Comparison of ENCODE assay signal across 26 mouse cellular contexts in the genomic region with DNA sequence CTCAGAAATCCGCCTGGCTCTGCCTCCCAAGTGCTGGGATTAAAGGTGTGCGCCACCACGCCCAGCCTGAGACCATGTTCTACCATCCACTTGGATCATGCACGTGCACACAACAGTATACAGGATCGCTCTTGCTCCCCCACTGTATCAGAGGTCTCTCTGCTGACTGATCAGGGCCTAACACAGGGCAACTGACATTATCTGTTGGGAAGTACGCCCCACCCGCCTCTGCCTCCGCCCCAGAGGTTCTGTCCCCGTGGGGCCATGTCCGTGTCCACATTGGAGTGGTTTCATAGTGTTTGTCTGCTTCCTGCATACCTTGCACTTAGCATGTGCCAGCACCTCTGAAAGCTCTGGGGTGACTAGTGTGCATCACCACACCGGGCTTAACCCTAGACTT. TPM values are rescaled to one million over a fixed set of nuclear protein-coding genes. Genes with fewer than 3 reads are reported as not detected.
DNase-seq lines count a peak whose midpoint lies in the region; ATAC-seq and TF ChIP-seq lines count a peak whose summit lies in the region.
"Had no signal": no experiment of that assay in that cellular context is flagged by ENCODE, and none has a peak within 500 bp of the region (broad histone marks: within the 10 kb centered on the region; RNA-seq: fewer than 3 reads in every experiment).

No protein-coding gene starts in this region.

- TF ChIP-seq POLR2A in myocyte (IDR thresholded peaks at IDR 0.05; ENCODE audit: insufficient read length, low read depth), result no peak

- H3K27me3 ChIP-seq in stomach, embryonic 16.5 days (ENCODE audit: control insufficient read depth, insufficient read depth, low read length), result no peaks in the 10 kb centered on the region
- H3K27me3 ChIP-seq in stomach, postnatal 0 days (ENCODE audit: control insufficient read depth, insufficient read depth, low read length), result no peaks in the 10 kb centered on the region
- no peaks in the 10 kb centered on the region for H3K27me3 ChIP-seq in liver, embryonic 13.5 days
- H3K27me3 ChIP-seq in liver, embryonic 16.5 days (ENCODE audit: control insufficient read depth, insufficient read depth, low read depth, low read length), result no peaks in the 10 kb centered on the region
- no peaks in the 10 kb centered on the region for H3K27me3 ChIP-seq in myocyte (ENCODE audit: control insufficient read depth, insufficient read depth, insufficient read length)
- H3K27me3 ChIP-seq in intestine, postnatal 0 days (replicated peaks; ENCODE audit: control insufficient read depth, insufficient read depth, low read length), result no peaks in the 10 kb centered on the region
- H3K27me3 ChIP-seq: CH12.LX; embryonic facial prominence, embryonic 12.5 days; embryonic facial prominence, embryonic 15.5 days; forebrain, embryonic 13.5 days; hindbrain, embryonic 12.5 days; hindbrain, embryonic 15.5 days; Patski had no signal

- no peak for DNase-seq in stomach, postnatal 0 days (ENCODE audit: low spot score)
- peak; percentile 30 for DNase-seq in liver, embryonic 13.5 days
- DNase-seq in thymus, postnatal 36 days, result no peak
- no peak for DNase-seq in thymus, postnatal 25 days
- DNase-seq: adrenal gland, adult 8-10 months; adrenal gland, postnatal 25 days; B cell, adult 2 months; cerebellum, adult 18-20 months; cerebellum, adult 9-10 months; cerebellum, postnatal 14 days; gastrocnemius, postnatal 10 days; heart, adult 11 months had no signal

- peaks cover 68% of the 10 kb centered on the region for H3K36me3 ChIP-seq in stomach, embryonic 16.5 days (ENCODE audit: control insufficient read depth, insufficient read depth, low read length)
- H3K36me3 ChIP-seq in stomach, postnatal 0 days (ENCODE audit: control insufficient read depth, insufficient read depth, low read length), result peaks cover 64% of the 10 kb centered on the region
- H3K36me3 ChIP-seq in liver, embryonic 13.5 days, result peaks cover 94% of the 10 kb centered on the region
- H3K36me3 ChIP-seq in liver, embryonic 16.5 days (ENCODE audit: control insufficient read depth, insufficient read depth), result peaks cover 37% of the 10 kb centered on the region
- peaks cover 56% of the 10 kb centered on the region for H3K36me3 ChIP-seq in myocyte (ENCODE audit: control insufficient read depth, insufficient read depth)
- peaks cover 90% of the 10 kb centered on the region for H3K36me3 ChIP-seq in intestine, postnatal 0 days (ENCODE audit: control insufficient read depth, insufficient read depth)

- WGBS in stomach, embryonic 16.5 days, result 87% methylated on average over 11 of the region's 11 CpGs
- WGBS in stomach, postnatal 0 days, result 84% methylated on average over 11 of the region's 11 CpGs
- 50% methylated on average over 11 of the region's 11 CpGs for WGBS in liver, embryonic 13.5 days (ENCODE audit: insufficient replicate concordance)
- WGBS in liver, embryonic 16.5 days (ENCODE audit: insufficient replicate concordance), result 46% methylated on average over 11 of the region's 11 CpGs
- WGBS in intestine, postnatal 0 days, result 71% methylated on average over 11 of the region's 11 CpGs

- peaks cover 10% of the 10 kb centered on the region for H3K79me2 ChIP-seq in myocyte (ENCODE audit: control insufficient read depth, insufficient read depth)

- no peak overlapping the region for H3K9ac ChIP-seq in stomach, embryonic 16.5 days (ENCODE audit: low read length)
- H3K9ac ChIP-seq in stomach, postnatal 0 days (ENCODE audit: low read length), result no peak overlapping the region
- peak overlapping the region; percentile 42 for H3K9ac ChIP-seq in liver, embryonic 13.5 days
- H3K9ac ChIP-seq in liver, embryonic 16.5 days (ENCODE audit: low read depth, low read length), result no peak overlapping the region
- no peak overlapping the region for H3K9ac ChIP-seq in intestine, postnatal 0 days (ENCODE audit: low read depth, low read length)
- H3K9ac ChIP-seq: embryonic facial prominence, embryonic 12.5 days; embryonic facial prominence, embryonic 15.5 days; forebrain, embryonic 13.5 days; hindbrain, embryonic 12.5 days; hindbrain, embryonic 15.5 days had no signal

- TF ChIP-seq EP300 in stomach, postnatal 0 days (optimal IDR thresholded peaks at IDR 0.05), result no peak

- peak overlapping the region; percentile 6; the same call in 1 of the 2 replicates for H3K27ac ChIP-seq in stomach, embryonic 16.5 days (ENCODE audit: low read length)
- H3K27ac ChIP-seq in stomach, postnatal 0 days (replicated peaks), result no peak overlapping the region
- H3K27ac ChIP-seq in liver, embryonic 13.5 days, result peak overlapping the region; percentile 78
- peak overlapping the region; percentile 66; the same call in 1 of the 2 replicates for H3K27ac ChIP-seq in liver, embryonic 16.5 days (ENCODE audit: low read length)
- H3K27ac ChIP-seq in intestine, postnatal 0 days (ENCODE audit: low read depth, low read length), result no peak overlapping the region
- H3K27ac ChIP-seq: embryonic facial prominence, embryonic 12.5 days; embryonic facial prominence, embryonic 15.5 days; forebrain, embryonic 13.5 days; hindbrain, embryonic 12.5 days; hindbrain, embryonic 15.5 days had no signal

- ATAC-seq in stomach, embryonic 16.5 days (ENCODE audit: insufficient read depth, low FRiP score), result no peak
- no peak for ATAC-seq in stomach, postnatal 0 days (ENCODE audit: low FRiP score, low TSS enrichment)
- peak; percentile 84 for ATAC-seq in liver, embryonic 13.5 days (ENCODE audit: low read depth)
- ATAC-seq in liver, embryonic 16.5 days (ENCODE audit: low read depth), result peak; percentile 62
- no peak for ATAC-seq in intestine, postnatal 0 days
- ATAC-seq: forebrain, embryonic 13.5 days; forebrain, embryonic 16.5 days; Patski had no signal

- no peak overlapping the region for H3ac ChIP-seq in myocyte (ENCODE audit: control insufficient read depth, insufficient read length)

- H3K9me3 ChIP-seq in stomach, embryonic 16.5 days (replicated peaks; ENCODE audit: control insufficient read depth, low read length), result no peaks in the 10 kb centered on the region
- H3K9me3 ChIP-seq in stomach, postnatal 0 days (ENCODE audit: control insufficient read depth, low read length), result no peaks in the 10 kb centered on the region
- H3K9me3 ChIP-seq in liver, embryonic 13.5 days (replicated peaks), result no peaks in the 10 kb centered on the region
- no peaks in the 10 kb centered on the region for H3K9me3 ChIP-seq in liver, embryonic 16.5 days (replicated peaks; ENCODE audit: control insufficient read depth, low read length)
- no peaks in the 10 kb centered on the region for H3K9me3 ChIP-seq in intestine, postnatal 0 days (ENCODE audit: control insufficient read depth)
- H3K9me3 ChIP-seq: embryonic facial prominence, embryonic 12.5 days; embryonic facial prominence, embryonic 15.5 days; forebrain, embryonic 13.5 days; G1E; hindbrain, embryonic 12.5 days; hindbrain, embryonic 15.5 days had no signal

- no peak for TF ChIP-seq CTCF in stomach, postnatal 0 days (IDR thresholded peaks at IDR 0.05; ENCODE audit: low read depth)
- TF ChIP-seq CTCF in intestine, postnatal 0 days (IDR thresholded peaks at IDR 0.05; ENCODE audit: low read depth), result no peak

- H3K4me2 ChIP-seq in stomach, embryonic 16.5 days (ENCODE audit: low read depth, low read length), result no peak overlapping the region
- H3K4me2 ChIP-seq in stomach, postnatal 0 days (replicated peaks; ENCODE audit: low read depth), result no peak overlapping the region
- peak overlapping the region; percentile 34 for H3K4me2 ChIP-seq in liver, embryonic 13.5 days
- no peak overlapping the region for H3K4me2 ChIP-seq in liver, embryonic 16.5 days (ENCODE audit: low read depth, low read length)
- no peak overlapping the region for H3K4me2 ChIP-seq in myocyte (ENCODE audit: low read depth)
- H3K4me2 ChIP-seq in intestine, postnatal 0 days (replicated peaks; ENCODE audit: low read depth), result no peak overlapping the region
- H3K4me2 ChIP-seq: embryonic facial prominence, embryonic 12.5 days; embryonic facial prominence, embryonic 15.5 days; forebrain, embryonic 13.5 days; heart, embryonic 11.5 days; hindbrain, embryonic 12.5 days; hindbrain, embryonic 15.5 days had no signal

- no peak overlapping the region for H3K4me3 ChIP-seq in stomach, embryonic 16.5 days (replicated peaks; ENCODE audit: low read length)
- no peak overlapping the region for H3K4me3 ChIP-seq in stomach, postnatal 0 days (ENCODE audit: low read depth, low read length)
- H3K4me3 ChIP-seq in liver, embryonic 13.5 days (replicated peaks), result no peak overlapping the region
- H3K4me3 ChIP-seq in liver, embryonic 16.5 days (ENCODE audit: low read depth, low read length), result no peak overlapping the region
- no peak overlapping the region for H3K4me3 ChIP-seq in myocyte
- no peak overlapping the region for H3K4me3 ChIP-seq in intestine, postnatal 0 days (ENCODE audit: low read depth, low read length)
- H3K4me3 ChIP-seq: embryonic facial prominence, embryonic 12.5 days; embryonic facial prominence, embryonic 15.5 days; forebrain, embryonic 13.5 days; hindbrain, embryonic 12.5 days; hindbrain, embryonic 15.5 days had no signal

- no peaks in the 10 kb centered on the region; the same call in 1 of the 2 replicates for H3K4me1 ChIP-seq in stomach, embryonic 16.5 days (ENCODE audit: control insufficient read depth, insufficient read depth, low read length)
- no peaks in the 10 kb centered on the region for H3K4me1 ChIP-seq in stomach, postnatal 0 days (replicated peaks; ENCODE audit: control insufficient read depth, insufficient read depth)
- peaks cover 25% of the 10 kb centered on the region for H3K4me1 ChIP-seq in liver, embryonic 13.5 days (replicated peaks)
- H3K4me1 ChIP-seq in liver, embryonic 16.5 days (ENCODE audit: control insufficient read depth, low read depth, low read length), result peaks cover 15% of the 10 kb centered on the region
- 0 out of 2 replicates have a peak, but pooled peaks cover 4% of the 10 kb centered on the region for H3K4me1 ChIP-seq in intestine, postnatal 0 days (replicated peaks; ENCODE audit: control insufficient read depth, insufficient read depth, low read length)
- H3K4me1 ChIP-seq: embryonic facial prominence, embryonic 12.5 days; embryonic facial prominence, embryonic 15.5 days; forebrain, embryonic 13.5 days; hindbrain, embryonic 12.5 days; hindbrain, embryonic 15.5 days had no signal

RNA-seq across cellular contexts. Expression of gene Ldlr, which starts 18.2 kb away (rescaled TPM):
- polyA plus RNA-seq in stomach, embryonic 16.5 days (2015; fragmentation: Nextera tagmentation; extraction: Ambion mirVana), result 62.2 and 69.3 TPM in 2 replicates
- polyA plus RNA-seq in stomach, postnatal 0 days (2015; fragmentation: Nextera tagmentation; extraction: Ambion mirVana), result 28.9 and 30.4 TPM in 2 replicates
- polyA plus RNA-seq in liver, embryonic 13.5 days (2015; fragmentation: Nextera tagmentation; extraction: Ambion mirVana), result 18.6 and 22.5 TPM in 2 replicates
- 23.9 and 29.3 TPM in 2 replicates for polyA plus RNA-seq in liver, embryonic 16.5 days (2015; fragmentation: Nextera tagmentation; extraction: Ambion mirVana)
- polyA plus RNA-seq in myocyte (2012; fragmentation: generic; extraction: Trizol), result 106 TPM
- 22.8 and 26.6 TPM in 2 replicates for polyA plus RNA-seq in intestine, postnatal 0 days (2015; fragmentation: Nextera tagmentation; extraction: Ambion mirVana)

RNA-seq across cellular contexts. Expression of gene Spc24, which starts 18.6 kb away (rescaled TPM):
- polyA plus RNA-seq in stomach, embryonic 16.5 days (2015; fragmentation: Nextera tagmentation; extraction: Ambion mirVana), result 83.7 and 87.5 TPM in 2 replicates
- 29.2 and 31.2 TPM in 2 replicates for polyA plus RNA-seq in stomach, postnatal 0 days (2015; fragmentation: Nextera tagmentation; extraction: Ambion mirVana)
- 86.3 and 91.5 TPM in 2 replicates for polyA plus RNA-seq in liver, embryonic 13.5 days (2015; fragmentation: Nextera tagmentation; extraction: Ambion mirVana)
- polyA plus RNA-seq in liver, embryonic 16.5 days (2015; fragmentation: Nextera tagmentation; extraction: Ambion mirVana), result 68.0 and 75.7 TPM in 2 replicates
- 31.0 TPM for polyA plus RNA-seq in myocyte (2012; fragmentation: generic; extraction: Trizol)
- 23.5 and 32.4 TPM in 2 replicates for polyA plus RNA-seq in intestine, postnatal 0 days (2015; fragmentation: Nextera tagmentation; extraction: Ambion mirVana)

RNA-seq across cellular contexts. Expression of gene Kank2, which starts 57.0 kb away (rescaled TPM):
- polyA plus RNA-seq in stomach, embryonic 16.5 days (2015; fragmentation: Nextera tagmentation; extraction: Ambion mirVana), result 11.2 and 11.6 TPM in 2 replicates
- 7.3 and 7.5 TPM in 2 replicates for polyA plus RNA-seq in stomach, postnatal 0 days (2015; fragmentation: Nextera tagmentation; extraction: Ambion mirVana)
- 2.6 and 3.4 TPM in 2 replicates for polyA plus RNA-seq in liver, embryonic 13.5 days (2015; fragmentation: Nextera tagmentation; extraction: Ambion mirVana)
- polyA plus RNA-seq in liver, embryonic 16.5 days (2015; fragmentation: Nextera tagmentation; extraction: Ambion mirVana), result 3.8 and 5.0 TPM in 2 replicates
- polyA plus RNA-seq in myocyte (2012; fragmentation: generic; extraction: Trizol), result 49.4 TPM
- polyA plus RNA-seq in intestine, postnatal 0 days (2015; fragmentation: Nextera tagmentation; extraction: Ambion mirVana), result 6.4 TPM in 2 replicates
- polyA plus RNA-seq: G1E had no signal

Comparison
In these comparisons a context has a peak if more than half of its experiments do, and no peak if none do; other contexts are left out.
1. H3K27ac ChIP-seq: peak in stomach, embryonic 16.5 days (single experiment), liver, embryonic 13.5 days (single experiment) and liver, embryonic 16.5 days (single experiment); none in stomach, postnatal 0 days (single experiment) and intestine, postnatal 0 days (single experiment).
2. ATAC-seq: peak in liver, embryonic 13.5 days (single experiment) and liver, embryonic 16.5 days (single experiment); none in stomach, embryonic 16.5 days (single experiment), stomach, postnatal 0 days (single experiment) and intestine, postnatal 0 days (single experiment).